Mouse (Mus musculus) liver, adult 2 months (tissue): Measurements from ENCODE around the gene Gm20388. TPM values are rescaled to one million over a fixed set of nuclear protein-coding genes. Genes with fewer than 3 reads are reported as not detected.

Experiments used
- DNase-seq: peaks from one replicate; pipeline ENCODE4 v3.0.0-alpha.2; 2011; ENCODE audit warnings: low read depth, low spot score; ENCODE audit errors: extremely low read depth
- H3K27ac ChIP-seq: fragments of 200-500 bp; replicated peaks from 2 replicates; pipeline ENCODE4 v1.5.1; 2012; ENCODE audit warnings: low read depth, mild to moderate bottlenecking, control low read depth, inconsistent platforms, low read length; ENCODE audit not compliant: insufficient read depth
- H3K27me3 ChIP-seq: fragments of 200-500 bp; 2 replicates; pipeline ENCODE4 v1.6.1; 2012; ENCODE audit warnings: mild to moderate bottlenecking, moderate library complexity, low read length, inconsistent platforms; ENCODE audit not compliant: control insufficient read depth, insufficient read depth
- H3K36me3 ChIP-seq: fragments of 200-500 bp; 2 replicates; pipeline ENCODE4 v1.6.1; 2012; ENCODE audit warnings: low read length, inconsistent platforms; ENCODE audit not compliant: control insufficient read depth, insufficient read depth
- H3K4me1 ChIP-seq: fragments of 200-500 bp; 2 replicates; pipeline ENCODE4 v1.6.1; 2011; ENCODE audit warnings: low read length; ENCODE audit not compliant: control insufficient read depth, insufficient read depth
- H3K4me3 ChIP-seq: fragments of 200-500 bp; 2 replicates; pipeline ENCODE4 v1.5.1; 2011; ENCODE audit warnings: low read depth, mild to moderate bottlenecking, control low read depth, low read length, moderate library complexity; ENCODE audit not compliant: insufficient read depth
- H3K79me2 ChIP-seq: fragments of 200-500 bp; 2 replicates; pipeline ENCODE4 v1.6.1; 2012; ENCODE audit warnings: inconsistent platforms, mild to moderate bottlenecking, low read length, moderate library complexity; ENCODE audit not compliant: control insufficient read depth, insufficient read depth
- H3K9ac ChIP-seq: fragments of 200-500 bp; 2 replicates; pipeline ENCODE4 v1.6.1; 2012; ENCODE audit warnings: low read depth, mild to moderate bottlenecking, control low read depth, inconsistent platforms, low read length
- CTCF ChIP-seq: fragments of 200-500 bp; IDR thresholded peaks from 2 replicates; pipeline ENCODE4 v1.5.1; 2011; ENCODE audit warnings: low read depth, low read length, control low read depth
- POLR2A ChIP-seq: fragments of 200-500 bp; IDR thresholded peaks from 2 replicates; pipeline ENCODE4 v1.6.1; 2011; ENCODE audit warnings: low read length, control low read depth; ENCODE audit not compliant: insufficient read depth; ENCODE audit errors: extremely low read depth
- WGBS: fragments of 180-500 bp; shearing (Covaris S2); methylation state at CpG from one replicate; pipeline ENCODE4 v1.1.7; 2018; 5-methylcytosine and 5-hydroxymethylcytosine counted together
- polyA plus RNA-seq: library from polyadenylated mRNA; depleted of rRNA; stranded (reverse); fragments of >200 nt; gene quantifications from 2 replicates; pipeline ENCODE4 v1.2.3, GENCODE M21; 2012
- total RNA-seq: library from RNA; depleted of rRNA; stranded (reverse); fragments of >200 nt; gene quantifications from 2 replicates; pipeline ENCODE4 v1.2.3, GENCODE M21; 2014

Gm20388 gene
- total and polyA plus RNA-seq, 2 experiments = 6.4 to 19.9 TPM

- no peak overlapping the region for H3K27ac ChIP-seq
- 84% methylated on average over 9 of the region's 9 CpGs for WGBS
- no peaks in the 10 kb centered on the region for H3K36me3 ChIP-seq
- no peak for TF ChIP-seq CTCF
- H3K4me1 ChIP-seq = peaks cover 4% of the 10 kb centered on the region
- H3K9ac ChIP-seq = no peak overlapping the region
- no peak for DNase-seq
- no peaks in the 10 kb centered on the region for H3K27me3 ChIP-seq
- no peak overlapping the region for H3K4me3 ChIP-seq
- no peaks in the 10 kb centered on the region for H3K79me2 ChIP-seq
These were observed 793.6 kb downstream of the Gm20388 start for GRCm38 (mm10) chr8:120704203-120704602.

- Histone ChIP-seq H3K27me3 (no peaks in the 10 kb centered on the region), H3K4me1 (peaks cover under 1% of the 10 kb centered on the region; the same call in 1 of the 2 replicates), H3K27ac (no peak overlapping the region), H3K9ac (no peak overlapping the region), H3K79me2 (no peaks in the 10 kb centered on the region), H3K36me3 (no peaks in the 10 kb centered on the region), H3K4me3 (no peak overlapping the region)
- TF ChIP-seq POLR2A (no peak), CTCF (no peak)
- 83% methylated on average over 15 of the region's 15 CpGs for WGBS
- no peak for DNase-seq
These were observed 794.5 kb downstream of the Gm20388 start for GRCm38 (mm10) chr8:120705163-120705562.

- WGBS = 93% methylated on average over 3 of the region's 3 CpGs
- no peaks in the 10 kb centered on the region for H3K79me2 ChIP-seq
These were observed 795.6 kb downstream of the Gm20388 start for GRCm38 (mm10) chr8:120706193-120706592.

GRCm38 (mm10) chr8:120709176-120709575, 798.5 kb downstream of the Gm20388 start:
- no peaks in the 10 kb centered on the region for H3K27me3 ChIP-seq
- H3K79me2 ChIP-seq = no peaks in the 10 kb centered on the region
- TF ChIP-seq POLR2A = no peak
- TF ChIP-seq CTCF = no peak
- no peaks in the 10 kb centered on the region for H3K4me1 ChIP-seq
- no peak for DNase-seq
- H3K27ac ChIP-seq = no peak overlapping the region
- no peak overlapping the region for H3K9ac ChIP-seq
- 80% methylated on average over 10 of the region's 10 CpGs for WGBS
- no peak overlapping the region for H3K4me3 ChIP-seq
- H3K36me3 ChIP-seq = no peaks in the 10 kb centered on the region

More at GRCm38 (mm10) chr8:120706193-120706592, 795.6 kb downstream of the Gm20388 start:
- Histone ChIP-seq H3K36me3 (no peaks in the 10 kb centered on the region), H3K27ac (no peak overlapping the region), H3K4me3 (no peak overlapping the region), H3K4me1 (no peaks in the 10 kb centered on the region), H3K27me3 (no peaks in the 10 kb centered on the region), H3K9ac (no peak overlapping the region)
- no peak for DNase-seq
- TF ChIP-seq CTCF = no peak
- no peak for TF ChIP-seq POLR2A

GRCm38 (mm10) chr8:120715200-120715599, 804.6 kb downstream of the Gm20388 start:
- no peak for TF ChIP-seq CTCF
- no peak for TF ChIP-seq POLR2A
- Histone ChIP-seq H3K36me3 (no peaks in the 10 kb centered on the region), H3K27ac (0 out of 2 replicates have a peak overlapping the region, but pooled peaks have one; percentile 20), H3K9ac (no peak overlapping the region), H3K4me3 (no peak overlapping the region), H3K27me3 (no peaks in the 10 kb centered on the region), H3K4me1 (no peaks in the 10 kb centered on the region), H3K79me2 (no peaks in the 10 kb centered on the region)
- peak; percentile 30 for DNase-seq
- 70% methylated on average over 6 of the region's 6 CpGs for WGBS

- peak; percentile 51 for DNase-seq
- Histone ChIP-seq H3K9ac (no peak overlapping the region), H3K27ac (0 out of 2 replicates have a peak overlapping the region, but pooled peaks have one; percentile 6), H3K4me1 (no peaks in the 10 kb centered on the region), H3K27me3 (no peaks in the 10 kb centered on the region), H3K36me3 (no peaks in the 10 kb centered on the region), H3K4me3 (no peak overlapping the region), H3K79me2 (no peaks in the 10 kb centered on the region)
- TF ChIP-seq CTCF (no peak), POLR2A (no peak)
- 69% methylated on average over 15 of the region's 15 CpGs for WGBS
These were observed 805.5 kb downstream of the Gm20388 start for GRCm38 (mm10) chr8:120715996-120716680.
